Mouse (Mus musculus) kidney, adult 8-10 months (tissue): ENCODE measurements around the gene Syne3.

Experiments
- DNase-seq, 2 experiments: peaks; one replicate each; pipeline ENCODE4 v3.0.0; 2022

Gene Syne3

GRCm38 (mm10) chr12:104881518-104882060 lies 128.0 kb downstream of the Syne3 start:
- DNase-seq: no peak

GRCm38 (mm10) chr12:104880367-104880766 lies 129.2 kb downstream of the Syne3 start:
- DNase-seq: no peak
